Mouse (Mus musculus): ENCODE measurements at regions not wholly inside any gene's neighbourhood (a gene's known extent, or its start where the extent isn't known, plus 50 kb on each side); places are given as distances from the start of the nearest gene placed in this dataset.

- TF ChIP-seq GATA1 (IDR thresholded peaks at IDR 0.05; ENCODE audit: borderline replicate concordance, low read length) (no peak), FLI1 (IDR thresholded peaks at IDR 0.05; ENCODE audit: low read length) (no peak)
Observed at GRCm38 (mm10) chr14:31964831-31965230, 64.0 kb upstream of the Galnt15 start.
